Mouse (Mus musculus): ENCODE measurements around the gene Syt2.

DNA sequence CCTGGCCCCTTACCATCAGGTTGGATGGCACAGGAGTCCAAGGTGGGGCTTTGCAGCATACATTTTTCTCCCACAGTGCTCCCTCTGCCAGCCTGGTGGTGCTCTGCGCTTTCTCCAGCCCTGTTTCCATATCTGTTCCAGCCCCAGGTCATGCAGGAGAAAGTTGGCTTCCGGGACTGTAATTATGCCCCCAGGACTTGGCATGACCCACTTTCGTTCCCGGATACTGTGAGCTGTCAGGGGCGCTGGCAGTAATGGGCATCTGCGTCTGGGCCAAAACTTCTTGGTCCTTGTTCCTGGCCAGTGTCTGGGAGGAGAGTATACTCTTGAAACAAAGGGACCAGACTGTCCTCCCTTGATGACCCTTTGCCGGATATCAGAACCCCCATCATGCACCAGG is 76.4 kb downstream of the Syt2 start:
- TF ChIP-seq POLR2A (IDR thresholded peaks at IDR 0.05; ENCODE audit: low read depth, low read length), result no peak
- no peak for TF ChIP-seq CTCF (IDR thresholded peaks at IDR 0.05; ENCODE audit: extremely low read depth, insufficient read depth, insufficient read length, insufficient replicate concordance)

Data from spleen, adult 2 months (tissue).